Mouse (Mus musculus) G1E (cell line): ENCODE data around the gene Ntn1.

ENCODE experiments used
- CTCF ChIP-seq: IDR thresholded peaks from 2 replicates; pipeline ENCODE4 v1.5.1; 2012; ENCODE audit warnings: low read depth, low read length, inconsistent platforms, mixed read lengths
- GATA1 ChIP-seq: IDR thresholded peaks from 2 replicates; pipeline ENCODE4 v1.6.1; 2012; ENCODE audit warnings: borderline replicate concordance, low read length, inconsistent platforms, mixed read lengths
- GATA2 ChIP-seq: IDR thresholded peaks from 2 replicates; pipeline ENCODE4 v1.6.1; 2012; ENCODE audit warnings: low read depth, low read length, inconsistent platforms, borderline replicate concordance
- POLR2AphosphoS5 ChIP-seq: IDR thresholded peaks from 2 replicates; pipeline ENCODE4 v1.6.1; 2012; ENCODE audit warnings: low read depth, low read length, inconsistent platforms; ENCODE audit not compliant: insufficient replicate concordance
- TAL1 ChIP-seq: conservative IDR thresholded peaks from 2 replicates; pipeline ENCODE4 v1.6.1; 2012; ENCODE audit warnings: low read depth, low read length, inconsistent platforms, mixed read lengths

GRCm38 (mm10) chr11:68390381-68391287 lies 10.0 kb downstream of the Ntn1 start:
- TF ChIP-seq CTCF (no peak), TAL1 (no peak), GATA1 (no peak), GATA2 (no peak), POLR2AphosphoS5 (no peak)
